Mouse (Mus musculus) forebrain, embryonic 16.5 days (tissue): ENCODE results near the gene Eefsec. TPM values are rescaled to one million over a fixed set of nuclear protein-coding genes. Genes with fewer than 3 reads are reported as not detected.
A peak's percentile ranks its signal among the peaks of the same experiment; 100 is the strongest.

Source experiments
- ATAC-seq: fragments of 200-750 bp; cut with Nextera tagmentation; 2 replicates; pipeline ENCODE4 v1.8.0; 2017; ENCODE audit warnings: mild to moderate bottlenecking, moderate library complexity
- H3K27ac ChIP-seq: fragments of 300-500 bp; sonication (generic); 2 replicates; pipeline ENCODE4 v1.5.1; 2014; ENCODE audit warnings: low read length, control low read depth
- H3K27me3 ChIP-seq: fragments of 300-500 bp; sonication (generic); replicated peaks from 2 replicates; pipeline ENCODE4 v1.6.1; 2014; ENCODE audit warnings: low read length; ENCODE audit not compliant: control insufficient read depth, insufficient read depth
- H3K36me3 ChIP-seq: fragments of 300-500 bp; sonication (generic); 2 replicates; pipeline ENCODE4 v1.6.1; 2014; ENCODE audit not compliant: control insufficient read depth, insufficient read depth
- H3K4me1 ChIP-seq: fragments of 300-500 bp; sonication (generic); replicated peaks from 2 replicates; pipeline ENCODE4 v1.6.1; 2014; ENCODE audit warnings: low read length; ENCODE audit not compliant: control insufficient read depth, insufficient read depth
- H3K4me2 ChIP-seq: fragments of 300-500 bp; sonication (generic); 2 replicates; pipeline ENCODE4 v1.6.1; 2014; ENCODE audit warnings: mild to moderate bottlenecking, low read length, control low read depth
- H3K4me3 ChIP-seq: fragments of 300-500 bp; sonication (generic); replicated peaks from 2 replicates; pipeline ENCODE4 v1.5.1; 2014; ENCODE audit warnings: mild to moderate bottlenecking, low read length, control low read depth
- H3K9ac ChIP-seq: fragments of 300-500 bp; sonication (generic); replicated peaks from 2 replicates; pipeline ENCODE4 v1.6.1; 2014; ENCODE audit warnings: low read depth, low read length, control low read depth
- H3K9me3 ChIP-seq: fragments of 300-500 bp; sonication (generic); 2 replicates; pipeline ENCODE4 v1.6.1; 2016; ENCODE audit warnings: low read length; ENCODE audit not compliant: control insufficient read depth
- WGBS: fragments of 180-500 bp; shearing (Covaris S2); extraction: QIAGEN DNeasy Blood & Tissue Kit; methylation state at CpG from one replicate; pipeline ENCODE4 v1.1.7; 2014; 5-methylcytosine and 5-hydroxymethylcytosine counted together
- polyA plus RNA-seq: library from polyadenylated mRNA; unstranded; fragments of >200 nt; fragmentation: Nextera tagmentation; extraction: Ambion mirVana; gene quantifications from 2 replicates; pipeline ENCODE4 v1.2.1, GENCODE M21; 2015

Eefsec gene
- polyA plus RNA-seq, 1 experiment from 2014 or later, result 29.4 TPM

GRCm38 (mm10) chr6:88265355-88265754, 181.0 kb downstream of the Eefsec start:
- H3K9me3 ChIP-seq, result no peaks in the 10 kb centered on the region
- ATAC-seq, result no peak
- no peaks in the 10 kb centered on the region for H3K27me3 ChIP-seq
- H3K4me1 ChIP-seq, result no peaks in the 10 kb centered on the region; the same call in 1 of the 2 replicates
- no peak overlapping the region for H3K9ac ChIP-seq
- H3K36me3 ChIP-seq, result no peaks in the 10 kb centered on the region
- H3K4me2 ChIP-seq, result no peak overlapping the region
- no peak overlapping the region for H3K27ac ChIP-seq
- 88% methylated on average over 1 of the region's 1 CpGs for WGBS
- no peak overlapping the region for H3K4me3 ChIP-seq

- 19% methylated on average over 9 of the region's 9 CpGs for WGBS
- Histone ChIP-seq H3K27me3 (no peaks in the 10 kb centered on the region), H3K9ac (no peak overlapping the region), H3K4me3 (no peak overlapping the region), H3K36me3 (no peaks in the 10 kb centered on the region), H3K4me1 (no peaks in the 10 kb centered on the region; the same call in 1 of the 2 replicates), H3K4me2 (no peak overlapping the region), H3K9me3 (no peaks in the 10 kb centered on the region), H3K27ac (no peak overlapping the region)
- peak; percentile 75 for ATAC-seq
Measured at GRCm38 (mm10) chr6:88262160-88262559, 184.2 kb downstream of the Eefsec start.

GRCm38 (mm10) chr6:88260645-88261044, 185.7 kb downstream of the Eefsec start:
- 95% methylated on average over 3 of the region's 3 CpGs for WGBS

GRCm38 (mm10) chr6:88259621-88260020, 186.7 kb downstream of the Eefsec start:
- WGBS, result 90% methylated on average over 3 of the region's 3 CpGs
- Histone ChIP-seq H3K9ac (no peak overlapping the region), H3K36me3 (no peaks in the 10 kb centered on the region), H3K27me3 (no peaks in the 10 kb centered on the region), H3K4me2 (no peak overlapping the region), H3K9me3 (no peaks in the 10 kb centered on the region), H3K4me3 (no peak overlapping the region), H3K4me1 (no peaks in the 10 kb centered on the region; the same call in 1 of the 2 replicates), H3K27ac (no peak overlapping the region)
- ATAC-seq, result no peak

More at GRCm38 (mm10) chr6:88260645-88261044, 185.7 kb downstream of the Eefsec start:
- Histone ChIP-seq H3K27me3 (no peaks in the 10 kb centered on the region), H3K4me3 (no peak overlapping the region), H3K9me3 (no peaks in the 10 kb centered on the region), H3K9ac (no peak overlapping the region), H3K36me3 (no peaks in the 10 kb centered on the region), H3K4me1 (no peaks in the 10 kb centered on the region; the same call in 1 of the 2 replicates), H3K27ac (no peak overlapping the region), H3K4me2 (no peak overlapping the region)
- ATAC-seq, result no peak

GRCm38 (mm10) chr6:88255435-88255834, 190.9 kb downstream of the Eefsec start:
- ATAC-seq, result no peak
- no peaks in the 10 kb centered on the region for H3K27me3 ChIP-seq

GRCm38 (mm10) chr6:88254082-88254481, 192.3 kb downstream of the Eefsec start:
- Histone ChIP-seq H3K4me2 (no peak overlapping the region), H3K27ac (no peak overlapping the region), H3K9ac (no peak overlapping the region), H3K9me3 (no peaks in the 10 kb centered on the region), H3K36me3 (no peaks in the 10 kb centered on the region), H3K4me3 (no peak overlapping the region), H3K27me3 (no peaks in the 10 kb centered on the region), H3K4me1 (no peaks in the 10 kb centered on the region)
- WGBS, result 86% methylated on average over 6 of the region's 6 CpGs
- no peak for ATAC-seq

More at GRCm38 (mm10) chr6:88255435-88255834, 190.9 kb downstream of the Eefsec start:
- Histone ChIP-seq H3K36me3 (no peaks in the 10 kb centered on the region), H3K27ac (no peak overlapping the region), H3K9me3 (no peaks in the 10 kb centered on the region), H3K4me2 (no peak overlapping the region), H3K9ac (no peak overlapping the region), H3K4me3 (no peak overlapping the region), H3K4me1 (no peaks in the 10 kb centered on the region)
- 90% methylated on average over 4 of the region's 4 CpGs for WGBS

GRCm38 (mm10) chr6:88251798-88252478, 194.4 kb downstream of the Eefsec start:
- Histone ChIP-seq H3K4me3 (no peak overlapping the region), H3K36me3 (no peaks in the 10 kb centered on the region), H3K9me3 (no peaks in the 10 kb centered on the region), H3K9ac (no peak overlapping the region), H3K4me2 (no peak overlapping the region), H3K4me1 (no peaks in the 10 kb centered on the region), H3K27ac (no peak overlapping the region), H3K27me3 (no peaks in the 10 kb centered on the region)
- ATAC-seq, result no peak
- 79% methylated on average over 7 of the region's 7 CpGs for WGBS

- H3K27ac ChIP-seq, result no peak overlapping the region
- ATAC-seq, result no peak
Measured at GRCm38 (mm10) chr6:88251396-88251795, 194.9 kb downstream of the Eefsec start.

GRCm38 (mm10) chr6:88249231-88249630, 197.1 kb downstream of the Eefsec start:
- Histone ChIP-seq H3K4me3 (no peak overlapping the region), H3K9ac (no peak overlapping the region), H3K4me2 (no peak overlapping the region), H3K27ac (no peak overlapping the region), H3K36me3 (no peaks in the 10 kb centered on the region), H3K27me3 (no peaks in the 10 kb centered on the region), H3K9me3 (no peaks in the 10 kb centered on the region), H3K4me1 (no peaks in the 10 kb centered on the region)
- 87% methylated on average over 1 of the region's 1 CpGs for WGBS
- ATAC-seq, result no peak

More at GRCm38 (mm10) chr6:88251396-88251795, 194.9 kb downstream of the Eefsec start:
- Histone ChIP-seq H3K4me1 (no peaks in the 10 kb centered on the region), H3K9ac (no peak overlapping the region), H3K36me3 (no peaks in the 10 kb centered on the region), H3K4me3 (no peak overlapping the region), H3K9me3 (no peaks in the 10 kb centered on the region), H3K27me3 (no peaks in the 10 kb centered on the region), H3K4me2 (no peak overlapping the region)
- WGBS, result 71% methylated on average over 1 of the region's 1 CpGs
